Mouse (Mus musculus): ENCODE measurements around the gene Gm853.
A peak's percentile ranks its signal among the peaks of the same experiment; 100 is the strongest.

Gene Gm853

GRCm38 (mm10) chr4:130213197-130213596, 9.0 kb downstream of the Gm853 start:
- no peak for DNase-seq

DNA sequence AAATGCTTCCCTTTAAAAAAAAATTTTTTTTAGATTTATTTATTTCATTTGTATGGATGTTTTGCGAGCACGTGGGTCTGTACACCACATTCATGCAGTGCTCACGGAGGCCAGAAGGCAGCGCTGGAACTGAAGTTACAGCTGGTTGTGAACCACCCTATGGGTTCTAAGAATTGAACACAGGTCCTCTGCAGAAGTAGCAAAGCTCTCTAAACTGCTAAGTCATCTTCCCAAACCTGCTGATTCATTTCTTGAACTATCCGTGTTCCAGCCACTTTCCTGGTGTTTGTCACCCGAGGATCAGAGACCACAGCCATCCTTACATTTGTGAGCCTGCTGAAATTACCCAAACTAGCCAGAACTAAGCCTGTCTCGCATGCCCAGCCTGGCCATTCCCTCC, 9.8 kb downstream of the Gm853 start:
- DNase-seq, result no peak

DNA sequence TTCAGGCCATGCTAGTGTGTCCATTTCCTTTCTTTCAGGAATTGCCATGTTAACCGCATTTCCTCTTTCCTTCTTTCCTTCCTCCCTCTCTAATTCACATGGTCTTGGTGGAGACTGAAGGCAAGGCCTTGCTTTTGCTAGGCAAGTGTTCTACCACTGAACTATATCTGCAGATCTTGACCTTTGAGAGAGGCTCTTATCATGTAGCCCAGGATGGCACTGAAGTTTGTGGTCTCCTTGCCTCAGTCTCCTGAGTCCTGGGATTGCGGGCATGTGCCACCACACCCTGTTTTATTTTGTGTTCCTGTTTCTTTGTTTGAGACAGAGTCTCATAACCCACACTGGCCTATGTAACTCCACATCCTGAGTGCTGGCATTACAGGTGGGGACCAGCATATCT, 10.3 kb downstream of the Gm853 start:
- DNase-seq, result no peak

DNA sequence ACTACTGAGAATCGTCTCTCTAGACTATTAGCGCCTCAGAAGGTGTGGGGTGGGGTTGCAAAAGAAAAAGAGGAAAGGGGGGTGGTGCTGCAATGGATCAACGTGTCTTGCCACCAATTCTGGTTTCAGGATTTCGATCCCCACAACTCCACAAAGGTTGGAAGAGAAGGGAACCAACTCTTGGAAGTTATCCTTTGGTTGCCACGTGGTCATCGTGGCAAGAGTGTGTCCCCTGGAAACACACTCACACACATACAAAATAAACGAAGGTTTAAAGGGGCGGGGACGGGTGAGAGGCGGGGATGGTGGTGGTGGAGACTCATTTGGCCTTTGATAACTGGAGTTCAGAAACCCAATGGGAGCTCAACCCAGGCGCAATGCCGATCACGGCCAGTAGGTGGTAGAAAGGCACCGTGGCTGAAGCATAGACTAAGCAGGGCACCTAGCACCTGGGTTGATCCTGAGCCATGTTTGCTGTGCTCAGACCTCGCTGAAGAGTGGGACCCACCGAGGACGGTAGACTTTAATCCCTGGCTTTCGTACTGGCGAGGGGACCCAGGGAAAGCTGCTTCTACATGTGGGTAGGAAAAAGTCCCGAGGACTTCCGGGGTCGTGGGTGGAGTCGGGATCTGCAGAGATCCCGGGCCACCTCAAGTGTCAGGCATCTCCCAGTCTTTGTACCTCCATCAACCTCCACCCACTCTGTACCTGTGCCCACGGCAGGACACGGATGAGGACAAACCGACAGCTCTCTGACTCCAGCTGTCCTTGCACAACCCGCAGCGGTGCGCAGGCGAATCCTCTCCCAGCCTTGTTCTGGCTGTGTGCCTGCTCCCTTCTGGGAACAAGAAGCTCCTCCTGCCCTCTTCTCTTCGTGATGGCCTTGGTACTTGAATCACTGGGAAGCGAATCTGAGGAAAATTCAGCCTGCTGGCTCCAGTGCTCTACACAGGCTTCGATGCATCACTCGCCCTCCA, 23.2 kb downstream of the Gm853 start:
- DNase-seq, result peak; percentile 84

GRCm38 (mm10) chr4:130196542-130196941, 25.7 kb downstream of the Gm853 start:
- DNase-seq, result no peak

GRCm38 (mm10) chr4:130195924-130196323, 26.3 kb downstream of the Gm853 start:
- DNase-seq, result no peak

- no peak for DNase-seq
Measured at GRCm38 (mm10) chr4:130192266-130192665, 29.9 kb downstream of the Gm853 start.

DNA sequence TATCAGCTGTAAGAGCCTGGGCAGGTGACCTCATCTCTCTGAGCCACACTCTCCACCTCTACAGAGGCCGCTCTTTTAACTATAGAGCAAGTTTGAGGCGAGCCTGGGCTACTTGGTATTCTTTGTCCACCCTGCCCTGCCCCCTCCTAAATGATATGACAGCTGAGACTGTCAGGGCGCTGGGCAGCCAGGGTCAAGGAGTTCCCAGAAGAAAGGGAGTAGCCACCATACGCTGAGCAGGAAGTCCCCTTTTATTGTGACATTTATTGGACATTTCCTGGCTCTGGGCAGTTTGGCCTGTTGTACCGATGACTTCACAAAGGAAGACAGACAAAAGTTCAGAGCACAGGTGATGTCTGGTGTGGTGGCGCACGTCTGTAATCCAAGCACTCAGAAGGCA, 32.6 kb downstream of the Gm853 start:
- no peak for DNase-seq

GRCm38 (mm10) chr4:130188806-130189297, 33.3 kb downstream of the Gm853 start:
- DNase-seq, result peak; percentile 67

DNA sequence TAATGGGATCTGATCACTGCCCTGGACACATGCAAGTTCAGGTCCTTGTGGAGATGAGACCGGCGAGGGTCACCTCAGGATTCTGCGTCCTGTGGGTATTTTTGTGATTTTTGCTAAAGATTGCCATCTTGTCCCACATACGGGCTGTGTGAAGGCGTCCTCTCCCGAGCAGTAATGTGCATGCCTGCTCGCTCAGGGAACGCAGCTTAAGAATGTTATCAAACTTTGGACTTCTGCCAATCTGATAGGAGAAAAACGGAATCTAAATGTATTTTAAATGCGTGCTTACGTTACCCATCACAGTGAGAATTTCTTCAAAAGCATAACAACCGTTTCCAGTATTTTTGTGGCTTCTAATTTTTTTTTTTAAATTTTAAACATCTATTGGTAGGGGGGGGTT, 35.3 kb downstream of the Gm853 start:
- no peak for DNase-seq

GRCm38 (mm10) chr4:130186450-130186849, 35.8 kb downstream of the Gm853 start:
- DNase-seq, result no peak

GRCm38 (mm10) chr4:130183879-130184278, 38.3 kb downstream of the Gm853 start:
- DNase-seq, result no peak

- no peak for DNase-seq
Measured at GRCm38 (mm10) chr4:130183023-130183422, 39.2 kb downstream of the Gm853 start.

- no peak for DNase-seq
Measured at GRCm38 (mm10) chr4:130181886-130182285, 40.3 kb downstream of the Gm853 start.

DNA sequence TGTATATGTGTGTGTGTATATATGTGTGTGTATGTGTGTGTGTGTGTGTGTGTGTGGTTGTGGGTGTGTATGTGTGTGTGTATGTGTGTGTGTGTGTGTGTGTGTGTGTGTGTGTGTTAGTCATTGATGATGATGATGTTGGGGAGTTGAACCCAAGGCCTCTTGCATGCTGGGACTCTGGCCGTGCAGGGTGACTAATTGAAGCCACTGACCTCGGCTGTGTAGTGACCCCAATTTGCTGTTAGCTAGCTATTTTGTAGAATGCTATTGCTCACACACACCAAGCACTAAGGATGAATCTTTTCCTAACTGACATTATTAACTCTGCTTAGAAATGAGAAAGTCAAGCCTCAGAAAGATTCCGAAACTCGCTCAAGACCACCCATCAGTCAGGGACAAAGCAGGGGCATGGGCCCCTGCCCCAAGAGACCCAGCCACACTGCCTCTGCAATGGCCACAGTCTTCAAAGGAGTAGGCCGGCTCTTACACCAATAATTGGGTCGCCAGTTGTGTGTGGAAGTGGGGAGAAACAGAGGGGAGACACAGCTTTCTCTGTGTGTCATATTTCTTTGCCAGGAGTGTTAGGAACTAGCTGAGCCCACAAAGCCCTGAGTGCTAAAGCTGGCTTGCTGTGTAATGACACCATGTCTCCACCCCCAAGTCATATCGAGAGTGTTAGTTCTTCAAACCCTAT, 41.1 kb downstream of the Gm853 start:
- no peak for DNase-seq

DNA sequence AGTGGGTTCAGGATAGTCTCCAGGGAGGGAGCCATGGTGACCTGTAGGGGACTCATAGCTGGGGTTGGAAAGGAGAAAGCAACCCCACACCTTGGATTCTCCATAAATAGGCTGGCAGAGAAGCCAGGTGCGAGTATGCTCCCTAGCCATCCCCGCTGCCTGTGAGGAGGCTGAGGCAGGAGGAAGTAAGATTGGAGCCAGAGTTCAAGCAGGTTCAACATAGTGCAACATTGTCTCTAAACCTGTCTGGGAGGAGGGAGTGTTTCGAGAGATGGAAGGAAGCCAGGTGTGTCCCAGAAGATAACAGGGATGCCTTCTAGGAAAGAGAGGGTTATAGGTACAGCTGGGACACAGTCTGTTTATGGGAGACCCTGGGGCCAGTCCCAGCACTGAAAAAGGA, 42.3 kb downstream of the Gm853 start:
- DNase-seq, result no peak

GRCm38 (mm10) chr4:130177536-130177935, 44.7 kb downstream of the Gm853 start:
- DNase-seq, result no peak

GRCm38 (mm10) chr4:130177087-130177486, 45.1 kb downstream of the Gm853 start:
- DNase-seq, result no peak

DNA sequence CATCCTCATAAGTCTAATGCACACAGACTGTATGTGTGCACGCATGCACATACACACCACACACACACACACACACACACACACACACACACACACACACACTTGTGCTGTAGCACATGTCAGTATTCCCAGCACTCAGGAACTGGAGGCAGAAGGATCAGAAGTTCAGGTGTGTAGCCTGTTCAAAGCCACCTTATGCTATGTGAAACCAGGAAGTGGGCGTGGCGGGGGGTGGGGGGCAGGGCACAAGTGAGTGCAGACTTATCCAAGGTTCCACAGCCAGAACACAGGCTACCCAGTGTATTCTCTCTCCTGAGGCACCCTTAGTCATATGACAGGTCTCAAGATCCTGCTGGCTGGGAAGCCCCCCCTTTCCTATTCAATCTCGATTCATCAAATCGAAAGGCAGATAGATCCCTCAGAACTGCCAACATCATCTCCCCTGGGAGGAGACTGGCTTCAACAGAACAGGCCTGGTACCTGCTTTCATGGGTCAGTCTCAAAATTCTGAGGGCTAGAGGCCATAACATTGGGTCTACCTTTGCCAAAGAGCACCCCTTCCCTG, 46.0 kb downstream of the Gm853 start:
- no peak for DNase-seq

- no peak for DNase-seq
Measured at GRCm38 (mm10) chr4:130175072-130175711, 47.0 kb downstream of the Gm853 start, which contains the start of gene Tinagl1. Tinagl1 (minus strand) TSS chr4:130175122.

DNA sequence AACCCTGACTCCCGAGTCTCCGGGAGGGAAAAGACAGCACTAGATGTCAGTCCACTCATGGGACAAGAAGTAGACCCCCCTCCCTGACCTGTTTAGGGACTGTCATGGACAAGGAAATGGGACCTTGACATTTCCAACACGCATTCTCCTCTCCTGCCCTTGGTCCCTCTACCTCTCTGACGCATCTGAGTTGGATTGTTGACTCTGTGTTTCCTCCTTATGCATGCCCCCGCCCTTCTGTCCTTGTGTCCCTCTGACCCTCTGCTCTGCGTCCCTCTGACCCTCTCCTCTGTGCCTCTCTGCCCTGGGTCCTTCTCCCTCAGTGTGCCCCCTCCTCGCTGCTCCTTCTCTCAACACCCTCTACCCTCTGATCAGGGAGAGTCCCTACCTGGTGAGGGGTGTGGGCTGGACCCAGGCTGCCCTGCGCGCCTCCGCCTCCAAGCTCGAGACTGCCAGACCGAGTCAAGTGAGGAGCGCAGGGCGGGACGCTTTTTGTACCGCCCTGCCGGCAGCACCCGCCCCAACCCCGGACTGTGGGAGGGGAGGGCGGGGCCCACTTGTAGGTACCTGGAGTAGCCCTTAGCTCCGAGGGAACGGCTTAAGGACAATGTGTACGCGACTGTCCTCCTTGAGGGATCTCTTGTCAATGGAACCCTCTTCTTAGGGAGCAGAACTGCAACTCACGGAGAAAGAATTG, 47.7 kb downstream of the Gm853 start:
- no peak for DNase-seq

- DNase-seq, result peak; percentile 28
Measured at GRCm38 (mm10) chr4:130173911-130174311, 48.3 kb downstream of the Gm853 start.

All from cerebellum, adult 11-12 months (tissue).